Mouse (Mus musculus): ENCODE data around the gene 1110032A03Rik. TPM values are rescaled to one million over a fixed set of nuclear protein-coding genes. Genes with fewer than 3 reads are reported as not detected.

Gene 1110032A03Rik
- polyA plus RNA-seq, 1 experiment from 2014 or later, result 46.3 TPM

DNA sequence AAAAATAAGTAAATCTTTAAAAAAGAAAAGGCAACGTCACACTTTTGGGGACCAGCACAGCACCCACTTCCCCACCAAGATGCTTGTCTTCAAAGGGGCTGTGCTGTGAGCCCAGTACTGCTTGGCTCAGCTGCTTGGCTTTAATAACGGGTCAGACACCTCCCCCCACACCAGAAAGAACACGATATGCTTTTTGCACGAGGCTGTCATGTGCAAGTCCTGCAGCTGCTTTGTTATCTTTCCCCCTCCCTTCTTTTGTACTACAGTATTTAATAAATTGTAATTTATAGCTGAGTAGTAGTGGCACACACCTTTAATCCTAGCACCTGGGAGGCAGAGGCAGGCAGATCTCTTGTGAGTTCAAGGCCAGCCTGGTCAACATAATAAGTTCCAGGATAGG is 56.4 kb downstream of the 1110032A03Rik start:
- Histone ChIP-seq H3K4me2 (ENCODE audit: low read depth, low read length) (no peak overlapping the region), H3K9me3 (ENCODE audit: control insufficient read depth, low read length) (no peaks in the 10 kb centered on the region), H3K27ac (ENCODE audit: low read length) (no peak overlapping the region), H3K36me3 (ENCODE audit: control insufficient read depth, insufficient read depth, low read length) (no peaks in the 10 kb centered on the region), H3K27me3 (ENCODE audit: control insufficient read depth, insufficient read depth, low read depth, low read length) (no peaks in the 10 kb centered on the region), H3K4me3 (ENCODE audit: low read length) (no peak overlapping the region), H3K4me1 (replicated peaks; ENCODE audit: control insufficient read depth, insufficient read depth, low read length) (peaks cover 14% of the 10 kb centered on the region), H3K9ac (ENCODE audit: low read length) (no peak overlapping the region)
- ATAC-seq (ENCODE audit: low read depth), result no peak
- 52% methylated on average over 4 of the region's 4 CpGs for WGBS

DNA sequence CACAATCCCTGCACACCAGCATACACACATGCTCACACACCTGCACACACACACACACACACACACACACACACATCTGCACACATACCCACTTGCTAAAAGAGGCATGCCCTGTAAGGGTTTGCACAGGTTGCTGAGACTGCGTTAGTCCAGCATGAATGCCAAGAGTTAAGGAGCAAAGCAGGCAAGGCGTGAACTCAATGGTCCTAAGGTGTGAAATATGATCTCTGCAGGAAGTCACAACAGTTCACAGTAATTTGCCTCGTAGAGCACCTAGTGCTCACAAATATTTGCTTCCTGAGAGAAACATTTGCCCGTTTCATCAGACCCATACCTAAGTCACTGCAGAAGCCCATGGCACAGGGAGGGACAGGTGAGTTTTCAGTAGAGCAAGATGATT is 61.1 kb downstream of the 1110032A03Rik start:
- WGBS, result 40% methylated on average over 4 of the region's 4 CpGs
- H3K9me3 ChIP-seq (ENCODE audit: control insufficient read depth, low read length), result no peaks in the 10 kb centered on the region
- H3K4me3 ChIP-seq (ENCODE audit: low read length), result no peak overlapping the region
- peak; percentile 30; the same call in 1 of the 2 replicates for ATAC-seq (ENCODE audit: low read depth)
- H3K4me1 ChIP-seq (replicated peaks; ENCODE audit: control insufficient read depth, insufficient read depth, low read length), result no peaks in the 10 kb centered on the region
- no peak overlapping the region for H3K9ac ChIP-seq (ENCODE audit: low read length)
- H3K27me3 ChIP-seq (ENCODE audit: control insufficient read depth, insufficient read depth, low read depth, low read length), result no peaks in the 10 kb centered on the region
- H3K36me3 ChIP-seq (ENCODE audit: control insufficient read depth, insufficient read depth, low read length), result peaks cover 2% of the 10 kb centered on the region; the same call in 1 of the 2 replicates
- no peak overlapping the region for H3K4me2 ChIP-seq (ENCODE audit: low read depth, low read length)
- H3K27ac ChIP-seq (ENCODE audit: low read length), result no peak overlapping the region

Other genes starting within 250 kb of the 1110032A03Rik start
- gene Pts, start 246.8 kb downstream of the 1110032A03Rik start, polyA plus RNA-seq (2015; fragmentation: Nextera tagmentation; extraction: Ambion mirVana), result 74.6 and 74.7 TPM in 2 replicates
- 5.0 and 6.5 TPM in 2 replicates for gene Il18, start 220.7 kb downstream of the 1110032A03Rik start, polyA plus RNA-seq (2015; fragmentation: Nextera tagmentation; extraction: Ambion mirVana)
- 0.09 and 0.35 TPM in 2 replicates for gene Bco2, start 220.3 kb downstream of the 1110032A03Rik start, polyA plus RNA-seq (2015; fragmentation: Nextera tagmentation; extraction: Ambion mirVana)
- gene Tex12, start 214.2 kb downstream of the 1110032A03Rik start, polyA plus RNA-seq (2015; fragmentation: Nextera tagmentation; extraction: Ambion mirVana), result not detected in 2 replicates
- 298 and 304 TPM in 2 replicates for gene Sdhd, start 171.7 kb downstream of the 1110032A03Rik start, polyA plus RNA-seq (2015; fragmentation: Nextera tagmentation; extraction: Ambion mirVana)
- gene Timm8b, start 171.6 kb downstream of the 1110032A03Rik start, polyA plus RNA-seq (2015; fragmentation: Nextera tagmentation; extraction: Ambion mirVana), result 193 and 194 TPM in 2 replicates
- 8.7 and 9.6 TPM in 2 replicates for gene Pih1d2, start 158.2 kb downstream of the 1110032A03Rik start, polyA plus RNA-seq (2015; fragmentation: Nextera tagmentation; extraction: Ambion mirVana)
- gene Nkapd1, start 158.1 kb downstream of the 1110032A03Rik start, polyA plus RNA-seq (2015; fragmentation: Nextera tagmentation; extraction: Ambion mirVana), result 21.0 and 22.0 TPM in 2 replicates
- 40.5 and 43.6 TPM in 2 replicates for gene Dlat, start 115.7 kb downstream of the 1110032A03Rik start, polyA plus RNA-seq (2015; fragmentation: Nextera tagmentation; extraction: Ambion mirVana)
- 6.9 and 8.1 TPM in 2 replicates for gene Dixdc1, start 36.0 kb downstream of the 1110032A03Rik start, polyA plus RNA-seq (2015; fragmentation: Nextera tagmentation; extraction: Ambion mirVana)
- gene 2310030G06Rik, start 29.0 kb downstream of the 1110032A03Rik start, polyA plus RNA-seq (2015; fragmentation: Nextera tagmentation; extraction: Ambion mirVana), result 14.9 and 18.5 TPM in 2 replicates
- gene Cryab, start 24.2 kb downstream of the 1110032A03Rik start, polyA plus RNA-seq (2015; fragmentation: Nextera tagmentation; extraction: Ambion mirVana), result 173 and 174 TPM in 2 replicates
- 21.1 and 26.2 TPM in 2 replicates for gene Hspb2, start 23.2 kb downstream of the 1110032A03Rik start, polyA plus RNA-seq (2015; fragmentation: Nextera tagmentation; extraction: Ambion mirVana)
- gene Fdxacb1, start 7.3 kb downstream of the 1110032A03Rik start, polyA plus RNA-seq (2015; fragmentation: Nextera tagmentation; extraction: Ambion mirVana), result 13.8 and 15.0 TPM in 2 replicates
- gene Alg9, start 501 bp downstream of the 1110032A03Rik start, polyA plus RNA-seq (2015; fragmentation: Nextera tagmentation; extraction: Ambion mirVana), result 35.0 and 39.0 TPM in 2 replicates
- 58.9 and 60.3 TPM in 2 replicates for gene Ppp2r1b, start 69.8 kb upstream of the 1110032A03Rik start, polyA plus RNA-seq (2015; fragmentation: Nextera tagmentation; extraction: Ambion mirVana)
- gene Sik2, start 233.6 kb upstream of the 1110032A03Rik start, polyA plus RNA-seq (2015; fragmentation: Nextera tagmentation; extraction: Ambion mirVana), result 16.7 and 19.7 TPM in 2 replicates

Measured in lung, embryonic 16.5 days (tissue).